Mouse (Mus musculus) erythroid progenitor cell, adult 5-6 weeks (primary cell): Measurements from ENCODE around the gene Kap. TPM values are rescaled to one million over a fixed set of nuclear protein-coding genes. Genes with fewer than 3 reads are reported as not detected.
"Not testable (repeated sequence)": the region's sequence is repeated elsewhere in the genome, so short reads cannot be mapped to it uniquely, and the experiment has no call there.

Experiments used
- ATAC-seq: replicated peaks from 2 replicates; pipeline ENCODE4 v1.8.0; 2016; ENCODE audit warnings: moderate number of reproducible peaks, mild to moderate bottlenecking, moderate TSS enrichment, inconsistent platforms; ENCODE audit not compliant: poor library complexity, low FRiP score, severe bottlenecking
- total RNA-seq, 2 experiments: library from RNA; stranded (forward) in 1 of 2; stranded (reverse) in 1 of 2; fragments of 150-400 nt in 1 of 2; fragments of 186-747, 209-891 nt in 1 of 2; gene quantifications; 2 replicates each; pipeline versions ENCODE4 v1.2.3 to v1.2.4; 2015 to 2017; ENCODE audit warnings: low replicate concordance in 2 of 2

Kap gene
- total RNA-seq (2015; ENCODE audit: low replicate concordance) (not detected in 2 replicates), total RNA-seq (2017; ENCODE audit: low replicate concordance) (not detected in 2 replicates)

DNA sequence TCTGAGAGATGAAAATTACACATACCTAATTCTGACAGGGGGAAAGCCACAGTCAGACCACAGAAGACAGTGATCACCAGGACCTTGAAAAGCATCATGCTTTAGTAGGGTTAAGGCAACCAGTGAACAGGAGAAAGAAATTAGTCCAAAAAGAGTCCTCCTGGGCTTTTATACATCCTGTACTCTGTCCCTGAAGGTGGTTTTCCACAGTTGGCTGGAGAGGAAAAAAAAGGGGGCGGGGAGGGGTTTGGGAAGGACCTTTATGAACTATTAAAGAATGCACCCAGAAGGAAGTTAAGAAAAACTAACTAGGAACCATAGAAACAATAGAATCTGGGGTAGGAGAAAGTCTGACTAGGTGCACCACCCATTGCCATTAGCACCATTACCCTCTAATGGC is at the start of gene Kap:
Kap (minus strand) TSS at position 237 of the 400 bp plus-strand sequence.
- ATAC-seq, result no peak

DNA sequence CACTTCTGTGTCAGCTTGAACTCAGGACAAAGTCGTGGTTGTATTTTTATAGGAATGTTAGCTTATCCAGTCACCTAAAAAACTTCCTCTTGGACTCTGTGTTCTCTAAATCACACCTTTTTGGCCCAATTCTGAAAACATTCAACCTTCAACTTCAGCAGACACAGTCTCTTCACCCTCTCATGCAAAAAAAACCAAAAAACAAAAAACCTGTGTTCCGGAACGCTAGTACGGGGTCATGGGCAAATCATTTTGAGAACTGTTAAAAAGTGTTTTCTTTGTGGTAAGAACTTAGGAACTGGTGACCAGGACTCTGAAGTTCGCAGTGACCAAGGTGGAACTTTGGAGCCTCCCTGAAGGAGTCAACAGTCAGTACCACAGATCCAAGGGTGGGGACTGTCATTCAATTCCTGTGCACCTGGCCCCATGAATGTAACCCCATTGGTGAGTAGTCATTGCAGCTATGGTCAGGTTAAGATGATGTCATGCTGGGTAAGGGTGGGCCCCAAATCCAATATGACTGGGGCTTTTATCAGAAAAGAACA is 32.4 kb upstream of the Kap start:
- no peak for ATAC-seq

- no peak for ATAC-seq
Measured at GRCm38 (mm10) chr6:133883446-133883985, 30.0 kb upstream of the Kap start.

- no peak for ATAC-seq
Measured at GRCm38 (mm10) chr6:133875906-133876462, 22.4 kb upstream of the Kap start.

DNA sequence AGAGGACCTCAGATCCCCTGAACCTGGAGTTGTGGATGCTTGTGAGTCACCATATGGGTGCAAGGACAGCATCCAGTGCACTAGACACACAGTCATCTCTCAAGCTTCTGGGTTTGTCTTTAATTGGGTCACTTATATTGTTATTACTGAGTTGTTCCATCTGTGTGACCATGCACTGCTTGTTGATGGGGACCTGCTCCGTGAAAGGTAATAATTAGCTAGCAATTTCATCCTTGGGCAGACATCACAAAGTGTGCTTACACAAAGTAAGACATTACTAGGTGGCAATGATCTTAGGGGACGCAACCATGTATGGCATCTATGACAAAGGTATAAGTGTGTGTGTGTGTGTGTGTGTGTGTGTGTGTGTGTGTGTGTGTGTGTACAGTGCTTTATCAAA is 19.1 kb upstream of the Kap start:
- ATAC-seq, result no peak

DNA sequence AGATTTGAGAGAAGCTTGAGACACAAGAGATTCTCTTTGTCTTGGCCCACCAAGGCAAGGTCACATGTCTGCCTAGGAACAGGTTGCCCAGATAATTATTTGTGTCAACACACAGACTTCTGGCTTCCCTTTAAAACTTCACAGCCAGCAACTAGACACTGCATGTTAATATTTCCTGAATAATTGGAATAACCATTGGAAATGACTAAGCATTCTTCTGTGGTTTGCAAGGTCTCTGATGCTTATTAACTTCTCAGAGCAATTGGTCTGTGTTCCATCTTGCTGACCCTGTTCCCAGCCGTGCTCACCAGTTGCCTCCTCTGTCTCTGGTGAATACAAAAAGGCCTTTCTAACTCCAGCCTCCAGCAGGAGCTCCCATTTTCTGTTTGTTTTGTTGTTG is 17.6 kb upstream of the Kap start:
- ATAC-seq, result no peak

GRCm38 (mm10) chr6:133868381-133868780 is 14.8 kb upstream of the Kap start:
- ATAC-seq, result no peak

DNA sequence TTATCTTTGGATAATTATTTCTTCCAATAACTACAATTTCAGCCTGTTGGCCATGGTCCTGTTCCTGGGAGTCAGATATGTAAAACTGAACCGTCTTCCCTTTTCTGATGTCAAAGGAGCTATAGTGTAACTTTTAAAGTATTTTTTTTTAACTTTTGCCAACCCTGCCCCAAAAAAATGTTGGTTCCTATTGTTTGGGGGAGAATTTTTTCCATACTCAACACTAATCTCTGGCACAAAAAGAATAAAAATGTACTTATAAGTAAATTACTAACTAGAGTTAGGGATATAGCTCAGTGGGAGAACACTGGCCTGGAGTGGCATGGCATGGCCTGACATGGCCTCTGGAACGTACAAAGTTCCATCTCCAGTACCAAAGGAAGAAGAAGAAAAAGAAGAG is 2.3 kb upstream of the Kap start:
- no peak for ATAC-seq

GRCm38 (mm10) chr6:133849359-133849758 is 4.2 kb downstream of the Kap start:
- no peak for ATAC-seq

DNA sequence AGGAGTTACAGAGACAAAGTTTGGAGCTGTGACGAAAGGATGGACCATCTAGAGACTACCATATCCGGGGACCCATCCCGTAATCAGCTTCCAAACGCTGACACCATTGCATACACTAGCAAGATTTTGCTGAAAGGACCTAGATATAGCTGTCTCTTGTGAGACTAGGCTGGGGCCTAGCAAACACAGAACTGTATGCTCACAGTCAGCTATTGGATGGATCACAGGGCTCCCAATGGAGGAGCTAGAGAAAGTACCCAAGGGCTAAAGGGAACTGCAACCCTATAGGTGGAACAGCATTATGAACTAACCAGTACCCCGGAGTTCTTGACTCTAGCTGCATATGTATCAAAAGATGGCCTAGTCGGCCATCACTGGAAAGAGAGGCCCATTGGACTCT is 4.7 kb downstream of the Kap start:
- not testable (repeated sequence) for ATAC-seq

GRCm38 (mm10) chr6:133838296-133838995 is 15.1 kb downstream of the Kap start:
- not testable (repeated sequence) for ATAC-seq

- ATAC-seq, result no peak
Measured at GRCm38 (mm10) chr6:133812342-133812741, 41.2 kb downstream of the Kap start.

Other genes starting within 250 kb of the Kap start
- 12.3 and 19.3 TPM in 2 replicates for gene Etv6, start 181.9 kb upstream of the Kap start, total RNA-seq (2015; ENCODE audit: low replicate concordance)
- 4.2 and 4.5 TPM in 2 replicates for gene Etv6, start 181.9 kb upstream of the Kap start, total RNA-seq (2017; ENCODE audit: low replicate concordance)